Mouse (Mus musculus) left cerebral cortex, adult 9 months (tissue): ENCODE data around the gene Cyp2c55.

Source experiments
- DNase-seq, 2 experiments: peaks; one replicate each; pipeline ENCODE4 v3.0.0; 2022; ENCODE audit warnings: low spot score in 2 of 2

Cyp2c55 gene

GRCm38 (mm10) chr19:39006715-39007114 lies at the start of gene Cyp2c55:
Gene Cyp2c55, plus strand, starts transcription at chr19:39007019.
- DNase-seq = no peak

GRCm38 (mm10) chr19:38970741-38971140 lies 36.1 kb upstream of the Cyp2c55 start:
- no peak for DNase-seq

DNA sequence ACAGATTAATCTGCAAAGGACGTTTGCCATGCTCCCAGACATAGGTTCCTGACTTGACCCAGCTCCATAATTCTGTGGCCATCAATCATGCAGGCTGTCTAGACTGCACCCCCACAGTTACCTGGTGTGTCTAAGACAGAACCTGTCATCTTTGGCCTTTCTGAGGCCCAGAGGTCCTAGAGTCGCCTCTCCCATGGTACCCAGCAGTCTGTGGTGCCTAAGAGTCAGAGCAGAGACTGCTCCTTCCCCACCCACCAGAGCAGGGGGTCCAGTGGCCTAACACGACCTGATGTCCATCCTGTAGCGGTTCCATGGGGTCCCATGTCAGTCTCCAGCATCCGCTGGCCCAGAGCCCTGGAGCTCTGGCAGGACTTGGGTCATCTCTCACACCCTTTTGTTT lies 34.2 kb upstream of the Cyp2c55 start:
- no peak for DNase-seq

DNA sequence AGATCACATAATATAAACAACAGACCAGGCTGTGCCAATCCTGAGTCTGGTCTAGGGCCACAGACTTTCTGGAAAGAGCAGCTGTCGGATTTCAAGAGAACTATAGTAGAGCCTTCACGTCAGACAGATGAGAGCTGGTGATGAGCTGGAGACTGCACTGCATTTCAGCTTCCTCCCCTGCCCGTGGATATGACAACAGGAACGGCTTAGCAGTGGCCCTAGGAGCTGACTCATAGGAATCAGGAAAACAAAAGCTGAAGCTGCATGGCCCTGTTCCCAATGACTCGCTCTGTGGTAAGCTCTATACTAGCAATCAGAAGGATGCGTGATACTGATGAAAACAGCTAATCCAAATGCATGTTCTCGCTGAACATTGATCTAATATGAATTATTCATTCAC lies 33.2 kb upstream of the Cyp2c55 start:
- no peak for DNase-seq

- DNase-seq = no peak
Measured at GRCm38 (mm10) chr19:38976269-38976668, 30.6 kb upstream of the Cyp2c55 start.

GRCm38 (mm10) chr19:38981966-38982365 lies 24.9 kb upstream of the Cyp2c55 start:
- DNase-seq = peak in 1 of 2 experiments; percentile 72

GRCm38 (mm10) chr19:38998248-38998647 lies 8.6 kb upstream of the Cyp2c55 start:
- DNase-seq = no peak

GRCm38 (mm10) chr19:38998676-38999075 lies 8.1 kb upstream of the Cyp2c55 start:
- DNase-seq = no peak

DNA sequence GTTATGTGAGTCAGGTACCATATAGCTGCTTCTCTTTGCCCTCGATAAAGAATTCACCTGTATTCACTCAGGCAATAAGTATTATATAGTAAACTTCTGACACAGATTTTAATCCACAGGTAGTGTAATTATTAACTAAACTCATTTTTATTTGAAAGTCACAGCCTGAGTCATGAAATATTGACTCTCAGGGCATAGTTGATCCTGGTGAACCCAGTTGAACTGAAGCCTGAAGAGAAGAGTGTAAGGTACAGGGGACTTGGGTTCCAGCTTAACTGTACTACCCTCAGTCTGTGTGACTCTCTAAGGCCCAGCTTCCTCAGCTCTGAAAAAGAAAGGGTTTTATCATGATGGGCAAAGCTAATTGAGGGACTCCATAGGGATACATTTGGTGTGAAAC lies 1.7 kb upstream of the Cyp2c55 start:
- no peak for DNase-seq

GRCm38 (mm10) chr19:39057928-39058327 lies 51.1 kb downstream of the Cyp2c55 start:
- DNase-seq = no peak

DNA sequence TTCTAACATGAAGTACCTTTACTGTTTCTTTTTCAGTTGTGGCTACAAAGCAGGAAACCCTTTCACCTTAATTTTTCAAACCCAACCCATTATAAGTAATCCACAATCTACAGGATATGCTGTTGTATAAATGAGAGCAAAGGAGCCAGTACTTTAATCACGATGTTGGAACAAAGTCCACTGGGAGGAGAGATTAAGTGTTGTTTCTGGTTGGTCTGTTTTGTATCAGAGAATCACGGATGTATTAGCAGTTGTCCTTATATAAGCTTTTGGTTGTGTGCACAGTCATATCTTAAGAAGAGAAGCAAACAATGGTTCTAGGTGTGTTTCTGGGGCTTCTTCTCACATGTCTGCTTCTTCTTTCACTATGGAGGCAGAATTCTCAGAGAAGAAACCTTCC lies 53.9 kb downstream of the Cyp2c55 start, which contains the start of gene Cyp2c65:
Gene Cyp2c65, plus strand, starts transcription at position 297 of the 400 bp plus-strand sequence.
- DNase-seq = no peak
